Mouse (Mus musculus) heart, embryonic 11.5 days (tissue): ENCODE data around the gene Fam219a. TPM values are rescaled to one million over a fixed set of nuclear protein-coding genes. Genes with fewer than 3 reads are reported as not detected.

Source experiments
- ATAC-seq: fragments of 200-750 bp; cut with Nextera tagmentation; replicated peaks from 2 replicates; pipeline ENCODE4 v1.8.0; 2017; ENCODE audit warnings: moderate library complexity; ENCODE audit not compliant: insufficient number of reproducible peaks, low FRiP score, low TSS enrichment
- H3K27ac ChIP-seq: fragments of 300-500 bp; sonication (generic); 2 replicates; pipeline ENCODE4 v1.5.1; 2014; ENCODE audit warnings: mild to moderate bottlenecking, low read depth, low read length
- H3K27me3 ChIP-seq: fragments of 300-500 bp; sonication (generic); 2 replicates; pipeline ENCODE4 v1.6.1; 2014; ENCODE audit warnings: mild to moderate bottlenecking, low read length, mixed read lengths; ENCODE audit not compliant: control insufficient read depth, insufficient read depth
- H3K36me3 ChIP-seq: fragments of 300-500 bp; sonication (generic); 2 replicates; pipeline ENCODE4 v1.6.1; 2014; ENCODE audit warnings: mild to moderate bottlenecking, low read length, moderate library complexity, mixed read lengths; ENCODE audit not compliant: control insufficient read depth, insufficient read depth
- H3K4me1 ChIP-seq: fragments of 300-500 bp; sonication (generic); 2 replicates; pipeline ENCODE4 v1.6.1; 2014; ENCODE audit warnings: low read length; ENCODE audit not compliant: control insufficient read depth, insufficient read depth
- H3K4me2 ChIP-seq: fragments of 300-500 bp; sonication (generic); 2 replicates; pipeline ENCODE4 v1.6.1; 2014; ENCODE audit warnings: mild to moderate bottlenecking, moderate library complexity
- H3K4me3 ChIP-seq: fragments of 300-500 bp; sonication (generic); 2 replicates; pipeline ENCODE4 v1.5.1; 2014; ENCODE audit warnings: low read depth, low read length
- H3K9ac ChIP-seq: fragments of 300-500 bp; sonication (generic); 2 replicates; pipeline ENCODE4 v1.6.1; 2014; ENCODE audit warnings: mild to moderate bottlenecking, low read depth, low read length, moderate library complexity
- H3K9me3 ChIP-seq: fragments of 300-500 bp; sonication (generic); replicated peaks from 2 replicates; pipeline ENCODE4 v1.6.1; 2016; ENCODE audit warnings: low read length; ENCODE audit not compliant: control insufficient read depth
- WGBS: fragments of 180-500 bp; shearing (Covaris S2); extraction: QIAGEN DNeasy Blood & Tissue Kit; methylation state at CpG from one replicate; pipeline ENCODE4 v1.1.7; 2014; ENCODE audit not compliant: insufficient replicate concordance; 5-methylcytosine and 5-hydroxymethylcytosine counted together
- polyA plus RNA-seq: library from polyadenylated mRNA; unstranded; fragments of >200 nt; fragmentation: Nextera tagmentation; extraction: Ambion mirVana; gene quantifications from 2 replicates; pipeline ENCODE4 v1.2.1, GENCODE M21; 2014

Gene Fam219a
- polyA plus RNA-seq, 1 experiment from 2014 or later = 1.8 TPM

DNA sequence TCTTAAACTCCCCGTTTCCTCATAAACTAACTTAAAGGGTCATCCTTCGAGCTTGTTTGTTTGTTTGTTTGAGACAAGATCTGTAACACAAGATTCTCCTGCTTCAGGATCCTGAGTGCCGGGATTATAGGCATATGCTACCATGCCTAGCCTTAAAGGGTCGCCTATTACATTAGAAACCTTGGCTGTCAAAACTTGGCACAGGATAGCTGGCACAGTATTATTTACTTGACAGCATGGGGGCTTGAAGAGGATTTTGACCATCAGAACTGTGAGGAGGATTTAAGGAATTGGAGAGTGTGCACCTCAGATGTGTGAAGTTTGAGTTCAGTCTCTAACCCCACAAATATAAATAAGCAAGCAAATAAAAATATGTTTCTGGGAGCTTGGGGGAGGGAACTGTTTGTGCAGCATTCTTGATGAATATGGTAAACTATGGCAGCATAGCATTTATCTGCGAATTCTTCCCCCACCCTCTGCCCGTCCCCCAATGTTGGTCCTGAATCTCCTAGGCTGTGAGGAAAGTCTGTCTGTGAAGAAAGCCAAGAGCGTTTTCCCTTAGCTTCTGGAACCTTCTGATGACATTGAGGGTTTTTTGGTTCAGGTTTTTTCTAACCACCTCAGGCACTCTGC is 99.2 kb downstream of the Fam219a start:
- H3K27ac ChIP-seq = no peak overlapping the region
- H3K9me3 ChIP-seq = no peaks in the 10 kb centered on the region
- no peak for ATAC-seq
- no peak overlapping the region for H3K9ac ChIP-seq
- WGBS = 54% methylated on average over 7 of the region's 7 CpGs
- no peaks in the 10 kb centered on the region for H3K27me3 ChIP-seq
- no peaks in the 10 kb centered on the region for H3K36me3 ChIP-seq
- no peak overlapping the region for H3K4me2 ChIP-seq
- H3K4me1 ChIP-seq = no peaks in the 10 kb centered on the region
- H3K4me3 ChIP-seq = no peak overlapping the region

DNA sequence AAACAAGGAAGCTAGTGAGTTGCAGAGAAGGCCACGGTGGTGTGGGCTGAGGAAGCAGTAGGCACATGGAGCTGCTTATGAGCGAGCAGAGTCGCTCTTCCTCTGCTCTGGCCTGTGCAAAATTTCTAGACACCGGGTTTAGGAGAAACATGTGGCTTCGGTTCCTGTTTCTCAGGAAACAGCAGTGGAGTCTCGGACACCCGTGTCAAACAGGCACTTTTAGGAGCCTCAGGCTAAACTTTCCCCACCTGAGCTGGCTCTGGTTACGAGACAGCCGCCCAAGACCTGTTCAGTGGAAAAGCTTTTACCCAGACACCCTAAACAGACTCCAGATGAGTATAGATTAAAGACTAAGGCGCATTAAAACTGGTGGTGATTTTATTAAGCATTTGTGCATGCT is 100.1 kb downstream of the Fam219a start:
- ATAC-seq = no peak
- Histone ChIP-seq H3K4me2 (no peak overlapping the region), H3K9ac (no peak overlapping the region), H3K4me3 (no peak overlapping the region), H3K36me3 (no peaks in the 10 kb centered on the region), H3K27me3 (no peaks in the 10 kb centered on the region), H3K27ac (no peak overlapping the region), H3K4me1 (no peaks in the 10 kb centered on the region), H3K9me3 (no peaks in the 10 kb centered on the region)
- WGBS = 79% methylated on average over 10 of the region's 10 CpGs

DNA sequence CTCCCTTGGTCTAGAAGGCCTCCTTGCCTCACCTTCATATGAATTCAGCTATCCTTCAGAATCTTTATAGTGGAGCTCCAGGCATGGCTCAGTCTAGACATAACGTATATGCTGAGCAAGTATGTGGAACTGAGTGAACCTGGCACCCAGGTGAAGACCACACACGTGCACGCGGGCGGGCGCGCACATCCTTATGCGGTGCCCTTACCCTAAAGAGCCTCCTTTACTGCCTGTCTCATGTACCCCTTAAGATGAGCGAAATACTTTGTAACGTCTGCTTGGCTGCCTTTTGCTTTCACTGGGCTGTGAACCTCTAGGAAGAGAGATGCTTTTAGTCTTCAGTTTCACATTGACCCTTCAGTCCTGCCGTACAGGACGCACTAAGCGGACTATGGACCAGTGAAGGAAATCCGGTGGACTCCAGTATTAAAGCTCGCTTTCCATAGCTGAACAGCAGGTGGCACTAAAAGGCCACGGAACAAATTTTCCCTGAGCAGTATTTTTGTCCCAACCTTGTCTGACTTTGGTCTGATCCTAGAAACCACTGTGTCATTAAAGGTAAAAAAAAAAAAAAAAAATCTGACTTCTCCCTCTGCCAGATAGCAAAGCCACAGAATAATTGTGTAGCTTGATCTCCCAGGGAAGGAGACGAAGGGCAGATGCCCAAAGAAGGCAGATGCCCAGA is 100.8 kb downstream of the Fam219a start:
- no peak overlapping the region for H3K9ac ChIP-seq
- H3K9me3 ChIP-seq = no peaks in the 10 kb centered on the region
- no peak overlapping the region for H3K27ac ChIP-seq
- 60% methylated on average over 17 of the region's 17 CpGs for WGBS
- H3K4me2 ChIP-seq = no peak overlapping the region
- no peak for ATAC-seq
- H3K27me3 ChIP-seq = no peaks in the 10 kb centered on the region
- H3K4me1 ChIP-seq = no peaks in the 10 kb centered on the region; the same call in 1 of the 2 replicates
- no peak overlapping the region for H3K4me3 ChIP-seq
- no peaks in the 10 kb centered on the region for H3K36me3 ChIP-seq

Other genes starting within 250 kb of the Fam219a start
- gene Ubap1, start 220.5 kb downstream of the Fam219a start, polyA plus RNA-seq = 52.3 and 52.6 TPM in 2 replicates
- 3.7 and 6.6 TPM in 2 replicates for gene Kif24, start 104.7 kb downstream of the Fam219a start, polyA plus RNA-seq
- 45.0 and 46.4 TPM in 2 replicates for gene Nudt2, start 104.4 kb downstream of the Fam219a start, polyA plus RNA-seq
- 2.9 and 3.2 TPM in 2 replicates for gene AI464131, start 66.5 kb downstream of the Fam219a start, polyA plus RNA-seq
- not detected in 2 replicates for gene 1110017D15Rik, start 52.2 kb downstream of the Fam219a start, polyA plus RNA-seq
- gene Dnaic1, start 237 bp upstream of the Fam219a start, polyA plus RNA-seq = 1.2 TPM in 2 replicates
- 4.1 and 4.7 TPM in 2 replicates for gene Enho, start 70.8 kb upstream of the Fam219a start, polyA plus RNA-seq
- gene Cntfr, start 127.6 kb upstream of the Fam219a start, polyA plus RNA-seq = 4.1 and 4.3 TPM in 2 replicates
- 128 and 137 TPM in 2 replicates for gene Il11ra1, start 130.5 kb upstream of the Fam219a start, polyA plus RNA-seq
- 50.2 and 51.6 TPM in 2 replicates for gene Rpp25l, start 144.0 kb upstream of the Fam219a start, polyA plus RNA-seq
- gene Dctn3, start 153.6 kb upstream of the Fam219a start, polyA plus RNA-seq = 120 and 126 TPM in 2 replicates
- gene Arid3c, start 161.6 kb upstream of the Fam219a start, polyA plus RNA-seq = not detected in 2 replicates
- 63.1 and 65.1 TPM in 2 replicates for gene Galt, start 185.7 kb upstream of the Fam219a start, polyA plus RNA-seq
- 69.9 and 76.8 TPM in 2 replicates for gene Sigmar1, start 186.6 kb upstream of the Fam219a start, polyA plus RNA-seq
- 42.6 and 42.7 TPM in 2 replicates for gene Ccl27a, start 204.7 kb upstream of the Fam219a start, polyA plus RNA-seq